13 mouse cellular contexts compared by ENCODE assay signal in genomic region chr13:44121241-44121671, GRCm38 (mm10).
DNase-seq lines count a peak whose midpoint lies in the region; ATAC-seq lines count a peak whose summit lies in the region.
"Had no signal": no experiment of that assay in that cellular context is flagged by ENCODE, and none has a peak within 500 bp of the region (broad histone marks: within the 10 kb centered on the region; RNA-seq: fewer than 3 reads in every experiment).

No protein-coding gene starts in this region.

- no peak overlapping the region for H3K4me2 ChIP-seq in forebrain, embryonic 15.5 days (replicated peaks)
- 0 out of 2 replicates have a peak overlapping the region, but pooled peaks have one; percentile 3 for H3K4me2 ChIP-seq in limb, embryonic 13.5 days (replicated peaks)
- H3K4me2 ChIP-seq: heart, embryonic 13.5 days had no signal

- H3K4me1 ChIP-seq in forebrain, embryonic 15.5 days: peaks cover 11% of the 10 kb centered on the region
- H3K4me1 ChIP-seq in limb, embryonic 13.5 days: peaks cover 25% of the 10 kb centered on the region

- H3K27me3 ChIP-seq in forebrain, embryonic 15.5 days: no peaks in the 10 kb centered on the region
- H3K27me3 ChIP-seq in limb, embryonic 13.5 days: peaks cover 4% of the 10 kb centered on the region; the same call in 1 of the 2 replicates
- H3K27me3 ChIP-seq: heart, embryonic 13.5 days had no signal

- H3K9me3 ChIP-seq in forebrain, embryonic 15.5 days: no peaks in the 10 kb centered on the region
- H3K9me3 ChIP-seq in limb, embryonic 13.5 days: no peaks in the 10 kb centered on the region
- H3K9me3 ChIP-seq: heart, embryonic 13.5 days had no signal

- intact Hi-C loops in left cerebral cortex, postnatal 4 days (cut with DNase I): no loop called here

- H3K36me3 ChIP-seq in forebrain, embryonic 15.5 days: no peaks in the 10 kb centered on the region
- H3K36me3 ChIP-seq in limb, embryonic 13.5 days: no peaks in the 10 kb centered on the region
- H3K36me3 ChIP-seq: heart, embryonic 13.5 days had no signal

- H3K4me3 ChIP-seq in forebrain, embryonic 15.5 days: no peak overlapping the region
- H3K4me3 ChIP-seq in limb, embryonic 13.5 days: no peak overlapping the region
- H3K4me3 ChIP-seq: heart, embryonic 13.5 days; myocyte had no signal

- DNase-seq in left cerebral cortex, postnatal 4 days: peak; percentile 29
- no peak for DNase-seq in left cerebral cortex, adult 18-20 months (ENCODE audit: low spot score in 2 of 2)
- no peak for DNase-seq in adrenal gland, adult 8-10 months
- no peak for DNase-seq in adrenal gland, postnatal 25 days
- DNase-seq in cerebellum, adult 9-11 months: no peak
- DNase-seq: cerebellum, adult 11 months; layer of hippocampus, adult 9-11 months; lung, adult 2 months; thymus, adult 2 months had no signal

- WGBS in forebrain, embryonic 15.5 days: 3% methylated on average over 7 of the region's 8 CpGs
- WGBS in limb, embryonic 13.5 days: 14% methylated on average over 6 of the region's 8 CpGs

- H3K27ac ChIP-seq in forebrain, embryonic 15.5 days (replicated peaks): peak overlapping the region; percentile 44
- peak overlapping the region; percentile 48; the same call in 1 of the 2 replicates for H3K27ac ChIP-seq in limb, embryonic 13.5 days
- H3K27ac ChIP-seq: heart, embryonic 13.5 days had no signal

- no peak overlapping the region for H3K9ac ChIP-seq in forebrain, embryonic 15.5 days (replicated peaks)
- H3K9ac ChIP-seq in limb, embryonic 13.5 days: no peak overlapping the region
- H3K9ac ChIP-seq: heart, embryonic 13.5 days had no signal

- peak; percentile 64; the same call in 1 of the 2 replicates for ATAC-seq in forebrain, embryonic 15.5 days (replicated peaks)
- peak; percentile 48; the same call in 1 of the 2 replicates for ATAC-seq in limb, embryonic 13.5 days (ENCODE audit: low FRiP score, low read depth)
